Mouse (Mus musculus) brown adipose tissue, adult 24 weeks (tissue): Measurements from ENCODE around the gene Slc23a2. TPM values are rescaled to one million over a fixed set of nuclear protein-coding genes. Genes with fewer than 3 reads are reported as not detected.

Experiments used
- H3K27ac ChIP-seq: fragments of 200-500 bp; replicated peaks from 2 replicates; pipeline ENCODE4 v1.5.1; 2012; ENCODE audit warnings: low read depth, mild to moderate bottlenecking, low read length
- H3K4me1 ChIP-seq: fragments of 200-500 bp; 2 replicates; pipeline ENCODE4 v1.6.1; 2012; ENCODE audit warnings: low read length, mixed read lengths; ENCODE audit not compliant: control insufficient read depth, insufficient read depth, insufficient read length
- H3K4me3 ChIP-seq: fragments of 200-500 bp; 2 replicates; pipeline ENCODE4 v1.5.1; 2012; ENCODE audit warnings: low read depth, mild to moderate bottlenecking, low read length, moderate library complexity; ENCODE audit not compliant: insufficient read depth
- polyA plus RNA-seq: library from polyadenylated mRNA; stranded (reverse); fragments of >200 nt; gene quantifications from 2 replicates; pipeline ENCODE4 v1.2.4, GENCODE M21; 2012; ENCODE audit not compliant: missing spikeins, insufficient read depth, insufficient read length

Slc23a2 gene
- polyA plus RNA-seq, 1 experiment, result 12.3 TPM

DNA sequence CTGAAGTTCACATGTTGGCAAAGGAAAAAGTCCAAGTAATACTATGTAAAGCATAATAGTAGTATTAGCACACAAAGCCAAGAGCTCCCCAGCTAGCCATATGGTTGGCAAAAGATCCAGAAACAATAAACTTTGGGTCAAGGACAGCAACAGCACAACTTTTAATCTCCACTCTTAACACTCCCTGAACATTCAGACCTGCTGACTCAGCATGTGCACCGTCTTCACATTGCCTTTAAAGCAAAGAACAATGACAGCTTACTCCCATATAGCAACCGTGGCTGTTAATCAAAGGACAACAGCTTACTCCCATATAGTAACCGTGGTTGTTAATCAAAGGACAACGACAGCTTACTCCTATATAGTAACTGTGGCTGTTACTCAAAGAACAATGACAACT, 48.3 kb downstream of the Slc23a2 start:
- H3K4me1 ChIP-seq, result peaks cover 13% of the 10 kb centered on the region
- H3K4me3 ChIP-seq, result no peak overlapping the region
- H3K27ac ChIP-seq, result no peak overlapping the region

DNA sequence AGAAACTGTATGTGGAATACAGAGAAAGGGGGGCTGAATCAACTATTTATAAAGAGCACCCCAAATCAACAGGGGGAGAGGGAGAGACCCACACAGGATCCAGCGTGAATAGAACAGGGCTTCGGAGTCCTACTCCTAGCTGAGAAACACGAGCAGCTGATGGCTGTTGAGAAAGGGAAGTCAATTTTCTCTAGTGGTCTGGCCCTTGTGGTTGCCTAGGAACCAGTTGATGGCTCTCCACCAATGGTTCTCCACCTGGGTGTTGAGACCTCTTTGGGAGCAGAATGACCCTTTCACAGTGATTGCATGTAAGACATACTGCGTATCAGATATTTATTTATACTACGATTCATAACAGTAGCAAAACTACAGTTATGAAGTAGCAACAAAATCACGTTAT, 49.1 kb downstream of the Slc23a2 start:
- peaks cover 15% of the 10 kb centered on the region for H3K4me1 ChIP-seq
- no peak overlapping the region for H3K27ac ChIP-seq
- no peak overlapping the region for H3K4me3 ChIP-seq

GRCm38 (mm10) chr2:132094441-132095230, 50.3 kb downstream of the Slc23a2 start:
- Histone ChIP-seq H3K4me3 (no peak overlapping the region), H3K4me1 (peaks cover 15% of the 10 kb centered on the region), H3K27ac (no peak overlapping the region)

- peaks cover 13% of the 10 kb centered on the region for H3K4me1 ChIP-seq
- no peak overlapping the region for H3K27ac ChIP-seq
- no peak overlapping the region for H3K4me3 ChIP-seq
These were observed 51.2 kb downstream of the Slc23a2 start for GRCm38 (mm10) chr2:132093739-132094138.

GRCm38 (mm10) chr2:132093298-132093697, 51.6 kb downstream of the Slc23a2 start:
- peak overlapping the region; percentile 85 for H3K27ac ChIP-seq
- H3K4me3 ChIP-seq, result no peak overlapping the region
- H3K4me1 ChIP-seq, result peaks cover 13% of the 10 kb centered on the region

- Histone ChIP-seq H3K4me1 (peaks cover 13% of the 10 kb centered on the region), H3K27ac (peak overlapping the region; percentile 85), H3K4me3 (no peak overlapping the region)
These were observed 52.2 kb downstream of the Slc23a2 start for GRCm38 (mm10) chr2:132092722-132093121.

GRCm38 (mm10) chr2:132091749-132092148, 53.2 kb downstream of the Slc23a2 start:
- peak overlapping the region; percentile 85 for H3K27ac ChIP-seq
- H3K4me3 ChIP-seq, result no peak overlapping the region
- peaks cover 16% of the 10 kb centered on the region for H3K4me1 ChIP-seq

- H3K4me3 ChIP-seq, result no peak overlapping the region
- H3K27ac ChIP-seq, result peak overlapping the region; percentile 33
- peaks cover 8% of the 10 kb centered on the region for H3K4me1 ChIP-seq
These were observed 60.1 kb downstream of the Slc23a2 start for GRCm38 (mm10) chr2:132084813-132085212.

DNA sequence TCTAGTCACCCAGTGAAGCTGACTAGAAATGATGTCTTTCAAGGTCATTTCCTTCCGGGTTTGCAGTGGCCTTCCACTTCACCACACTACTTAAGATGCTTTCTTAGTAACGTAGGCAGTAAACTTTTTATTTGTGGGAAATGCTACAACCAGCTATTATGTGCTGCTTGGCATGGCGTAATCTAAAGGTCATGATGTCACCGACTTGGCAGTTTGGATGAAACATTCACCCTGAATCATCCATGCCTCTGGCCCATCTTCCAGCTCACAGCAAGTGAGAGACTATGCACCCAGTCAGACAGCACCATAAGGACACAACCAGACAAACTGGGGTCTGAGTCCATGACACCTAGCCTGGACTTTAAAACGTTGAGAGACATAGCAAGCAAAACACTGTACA, 60.5 kb downstream of the Slc23a2 start:
- Histone ChIP-seq H3K27ac (peak overlapping the region; percentile 56), H3K4me3 (no peak overlapping the region), H3K4me1 (peaks cover 8% of the 10 kb centered on the region)

DNA sequence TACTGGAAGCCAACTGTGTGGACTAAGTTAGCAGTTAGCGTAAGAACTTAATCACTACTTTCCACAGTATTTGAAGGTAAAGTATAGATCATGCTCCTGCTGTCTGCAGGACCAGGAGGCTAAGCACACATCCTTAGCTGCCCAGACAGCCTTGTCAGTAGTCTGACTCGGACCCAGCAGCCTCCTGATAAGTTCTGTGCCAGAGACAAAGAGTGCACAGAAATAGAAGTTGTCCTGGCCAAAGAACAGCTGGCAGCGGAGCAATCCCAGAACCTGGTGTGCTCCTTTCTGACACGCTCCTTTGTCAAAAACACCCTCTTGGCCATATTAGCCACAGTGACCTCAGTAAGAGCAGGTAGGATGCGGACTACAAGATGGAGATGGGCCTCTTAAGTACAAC, 65.8 kb downstream of the Slc23a2 start:
- Histone ChIP-seq H3K27ac (no peak overlapping the region), H3K4me1 (peaks cover 3% of the 10 kb centered on the region; the same call in 1 of the 2 replicates), H3K4me3 (no peak overlapping the region)

DNA sequence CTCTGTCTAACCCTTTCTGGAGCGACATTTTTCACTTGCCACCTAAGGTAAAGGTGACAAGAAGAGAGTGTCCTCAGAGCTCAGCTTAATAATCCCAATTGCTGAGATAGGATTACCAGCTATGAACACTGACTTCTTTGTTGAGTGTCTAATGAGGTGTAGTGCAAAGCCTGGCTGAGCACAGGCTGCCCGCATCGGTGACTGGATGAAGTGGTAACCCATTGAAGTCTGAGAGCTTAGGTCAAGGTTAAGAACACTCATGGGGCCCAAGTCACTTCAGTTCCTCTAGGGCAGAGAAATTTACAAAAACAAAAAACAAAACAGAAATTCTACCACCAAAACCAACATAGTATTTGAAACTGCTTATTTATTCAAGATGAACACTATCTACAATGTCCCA, 71.9 kb downstream of the Slc23a2 start:
- no peaks in the 10 kb centered on the region for H3K4me1 ChIP-seq
- no peak overlapping the region for H3K27ac ChIP-seq
- no peak overlapping the region for H3K4me3 ChIP-seq

- Histone ChIP-seq H3K27ac (no peak overlapping the region), H3K4me1 (no peaks in the 10 kb centered on the region; the same call in 1 of the 2 replicates), H3K4me3 (no peak overlapping the region)
These were observed 74.7 kb downstream of the Slc23a2 start for GRCm38 (mm10) chr2:132069985-132070735.

DNA sequence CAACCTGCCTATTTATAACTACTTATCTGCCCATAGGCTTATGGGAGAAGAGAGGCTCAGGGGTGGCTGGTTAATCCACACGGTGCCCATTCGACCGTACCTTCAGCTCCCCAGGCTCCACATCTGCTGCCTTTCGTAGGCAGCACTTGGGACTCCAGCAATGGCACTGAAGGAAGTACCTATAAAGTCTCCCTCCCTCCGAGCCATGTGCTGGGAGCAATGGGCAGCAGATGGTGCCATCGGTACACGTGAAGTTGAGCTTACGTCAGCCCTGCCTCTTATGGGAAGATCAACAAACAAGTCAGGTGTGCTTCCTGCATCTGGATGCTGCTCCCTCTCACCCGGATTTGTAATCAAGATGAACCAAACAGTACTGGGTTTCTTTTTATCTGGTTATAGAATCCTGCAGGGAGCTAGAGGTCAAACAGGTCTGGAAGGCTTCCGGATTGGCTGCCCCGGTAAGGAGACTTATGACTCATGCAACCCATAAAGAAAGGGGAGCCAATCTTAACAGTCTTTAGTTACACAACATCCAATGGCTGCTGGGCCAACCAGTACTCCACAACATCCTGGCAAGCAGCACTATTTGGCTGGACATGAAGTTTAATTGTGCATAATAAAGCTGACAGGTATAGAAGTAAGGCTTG, 80.6 kb downstream of the Slc23a2 start:
- H3K4me3 ChIP-seq, result no peak overlapping the region
- H3K27ac ChIP-seq, result no peak overlapping the region
- no peaks in the 10 kb centered on the region; the same call in 1 of the 2 replicates for H3K4me1 ChIP-seq

- Histone ChIP-seq H3K4me1 (no peaks in the 10 kb centered on the region; the same call in 1 of the 2 replicates), H3K27ac (no peak overlapping the region), H3K4me3 (no peak overlapping the region)
These were observed 81.1 kb downstream of the Slc23a2 start for GRCm38 (mm10) chr2:132063776-132064175.

DNA sequence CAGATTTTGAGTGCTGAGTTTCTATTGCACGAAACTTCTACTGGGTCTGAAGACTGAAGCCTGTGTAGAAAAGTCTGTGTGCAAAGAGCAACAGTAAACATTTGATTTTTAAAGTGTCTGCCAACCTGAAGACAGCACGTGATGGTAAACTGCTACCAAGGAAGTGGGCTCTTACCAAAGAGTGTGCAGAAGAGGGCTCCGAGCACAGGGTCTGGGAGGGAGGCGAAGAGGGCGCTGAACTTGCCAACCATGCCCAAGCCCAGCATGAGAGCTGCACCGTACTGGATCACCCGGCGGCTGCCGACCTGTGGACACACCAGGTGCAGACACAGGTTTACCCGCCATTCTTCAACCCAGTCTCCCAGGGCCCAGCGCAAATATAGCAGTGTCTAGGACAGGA, 83.0 kb downstream of the Slc23a2 start:
- Histone ChIP-seq H3K27ac (no peak overlapping the region), H3K4me3 (no peak overlapping the region), H3K4me1 (no peaks in the 10 kb centered on the region)
